Mouse (Mus musculus): Measurements from ENCODE around the gene Cotl1. TPM values are rescaled to one million over a fixed set of nuclear protein-coding genes. Genes with fewer than 3 reads are reported as not detected.
A peak's percentile ranks its signal among the peaks of the same experiment; 100 is the strongest.

Cotl1 gene
- polyA plus RNA-seq, 1 experiment, result 18.2 TPM

GRCm38 (mm10) chr8:119816219-119816618, 24.1 kb downstream of the Cotl1 start:
- Histone ChIP-seq H3K4me3 (ENCODE audit: insufficient read depth, low read depth, low read length) (no peak overlapping the region), H3K4me1 (ENCODE audit: control insufficient read depth, insufficient read depth, insufficient read length, low read length) (no peaks in the 10 kb centered on the region), H3K27ac (replicated peaks; ENCODE audit: low read depth, low read length) (no peak overlapping the region)

GRCm38 (mm10) chr8:119812650-119813431, 27.5 kb downstream of the Cotl1 start:
- no peaks in the 10 kb centered on the region for H3K4me1 ChIP-seq (ENCODE audit: control insufficient read depth, insufficient read depth, insufficient read length, low read length)
- no peak overlapping the region for H3K4me3 ChIP-seq (ENCODE audit: insufficient read depth, low read depth, low read length)
- H3K27ac ChIP-seq (replicated peaks; ENCODE audit: low read depth, low read length), result peak overlapping the region; percentile 38

- Histone ChIP-seq H3K27ac (replicated peaks; ENCODE audit: low read depth, low read length) (no peak overlapping the region), H3K4me3 (ENCODE audit: insufficient read depth, low read depth, low read length) (no peak overlapping the region)
These were observed 28.4 kb downstream of the Cotl1 start for GRCm38 (mm10) chr8:119811925-119812324.

GRCm38 (mm10) chr8:119810953-119811499, 29.3 kb downstream of the Cotl1 start:
- no peaks in the 10 kb centered on the region; the same call in 1 of the 2 replicates for H3K4me1 ChIP-seq (ENCODE audit: control insufficient read depth, insufficient read depth, insufficient read length, low read length)
- H3K27ac ChIP-seq (replicated peaks; ENCODE audit: low read depth, low read length), result no peak overlapping the region
- H3K4me3 ChIP-seq (ENCODE audit: insufficient read depth, low read depth, low read length), result no peak overlapping the region

More at GRCm38 (mm10) chr8:119811925-119812324, 28.4 kb downstream of the Cotl1 start:
- no peaks in the 10 kb centered on the region for H3K4me1 ChIP-seq (ENCODE audit: control insufficient read depth, insufficient read depth, insufficient read length, low read length)

GRCm38 (mm10) chr8:119810127-119810868, 30.0 kb downstream of the Cotl1 start:
- no peak overlapping the region for H3K4me3 ChIP-seq (ENCODE audit: insufficient read depth, low read depth, low read length)
- H3K27ac ChIP-seq (replicated peaks; ENCODE audit: low read depth, low read length), result no peak overlapping the region
- no peaks in the 10 kb centered on the region; the same call in 1 of the 2 replicates for H3K4me1 ChIP-seq (ENCODE audit: control insufficient read depth, insufficient read depth, insufficient read length, low read length)

- Histone ChIP-seq H3K27ac (replicated peaks; ENCODE audit: low read depth, low read length) (no peak overlapping the region), H3K4me1 (ENCODE audit: control insufficient read depth, insufficient read depth, insufficient read length, low read length) (no peaks in the 10 kb centered on the region; the same call in 1 of the 2 replicates), H3K4me3 (ENCODE audit: insufficient read depth, low read depth, low read length) (no peak overlapping the region)
These were observed 30.7 kb downstream of the Cotl1 start for GRCm38 (mm10) chr8:119809620-119810019.

- no peak overlapping the region for H3K4me3 ChIP-seq (ENCODE audit: insufficient read depth, low read depth, low read length)
- H3K4me1 ChIP-seq (ENCODE audit: control insufficient read depth, insufficient read depth, insufficient read length, low read length), result no peaks in the 10 kb centered on the region; the same call in 1 of the 2 replicates
- no peak overlapping the region for H3K27ac ChIP-seq (replicated peaks; ENCODE audit: low read depth, low read length)
These were observed 32.7 kb downstream of the Cotl1 start for GRCm38 (mm10) chr8:119807687-119808086.

GRCm38 (mm10) chr8:119806422-119807263, 33.7 kb downstream of the Cotl1 start:
- no peaks in the 10 kb centered on the region; the same call in 1 of the 2 replicates for H3K4me1 ChIP-seq (ENCODE audit: control insufficient read depth, insufficient read depth, insufficient read length, low read length)
- no peak overlapping the region for H3K27ac ChIP-seq (replicated peaks; ENCODE audit: low read depth, low read length)
- H3K4me3 ChIP-seq (ENCODE audit: insufficient read depth, low read depth, low read length), result no peak overlapping the region

- Histone ChIP-seq H3K4me1 (ENCODE audit: control insufficient read depth, insufficient read depth, insufficient read length, low read length) (no peaks in the 10 kb centered on the region; the same call in 1 of the 2 replicates), H3K4me3 (ENCODE audit: insufficient read depth, low read depth, low read length) (no peak overlapping the region), H3K27ac (replicated peaks; ENCODE audit: low read depth, low read length) (no peak overlapping the region)
These were observed 35.1 kb downstream of the Cotl1 start for GRCm38 (mm10) chr8:119805275-119805674.

- Histone ChIP-seq H3K4me3 (ENCODE audit: insufficient read depth, low read depth, low read length) (no peak overlapping the region), H3K27ac (replicated peaks; ENCODE audit: low read depth, low read length) (no peak overlapping the region), H3K4me1 (ENCODE audit: control insufficient read depth, insufficient read depth, insufficient read length, low read length) (peaks cover 6% of the 10 kb centered on the region; the same call in 1 of the 2 replicates)
These were observed 37.8 kb downstream of the Cotl1 start for GRCm38 (mm10) chr8:119802592-119802991.

GRCm38 (mm10) chr8:119801168-119801567, 39.2 kb downstream of the Cotl1 start:
- Histone ChIP-seq H3K27ac (replicated peaks; ENCODE audit: low read depth, low read length) (no peak overlapping the region), H3K4me1 (ENCODE audit: control insufficient read depth, insufficient read depth, insufficient read length, low read length) (peaks cover 6% of the 10 kb centered on the region; the same call in 1 of the 2 replicates), H3K4me3 (ENCODE audit: insufficient read depth, low read depth, low read length) (no peak overlapping the region)

- H3K4me3 ChIP-seq (ENCODE audit: insufficient read depth, low read depth, low read length), result no peak overlapping the region
- peaks cover 6% of the 10 kb centered on the region; the same call in 1 of the 2 replicates for H3K4me1 ChIP-seq (ENCODE audit: control insufficient read depth, insufficient read depth, insufficient read length, low read length)
- H3K27ac ChIP-seq (replicated peaks; ENCODE audit: low read depth, low read length), result no peak overlapping the region
These were observed 41.4 kb downstream of the Cotl1 start for GRCm38 (mm10) chr8:119798965-119799264.

GRCm38 (mm10) chr8:119798170-119798964, 42.0 kb downstream of the Cotl1 start:
- Histone ChIP-seq H3K27ac (replicated peaks; ENCODE audit: low read depth, low read length) (no peak overlapping the region), H3K4me1 (ENCODE audit: control insufficient read depth, insufficient read depth, insufficient read length, low read length) (peaks cover 6% of the 10 kb centered on the region; the same call in 1 of the 2 replicates), H3K4me3 (ENCODE audit: insufficient read depth, low read depth, low read length) (no peak overlapping the region)

- Histone ChIP-seq H3K4me3 (ENCODE audit: insufficient read depth, low read depth, low read length) (no peak overlapping the region), H3K27ac (replicated peaks; ENCODE audit: low read depth, low read length) (no peak overlapping the region), H3K4me1 (ENCODE audit: control insufficient read depth, insufficient read depth, insufficient read length, low read length) (peaks cover 6% of the 10 kb centered on the region; the same call in 1 of the 2 replicates)
These were observed 44.7 kb downstream of the Cotl1 start for GRCm38 (mm10) chr8:119795651-119796050.
